Comparison of ENCODE assay signal across 16 mouse cellular contexts in genomic region chr6:105675099-105675498, GRCm38 (mm10). TPM values are rescaled to one million over a fixed set of nuclear protein-coding genes. Genes with fewer than 3 reads are reported as not detected.
DNase-seq lines count a peak whose midpoint lies in the region; ATAC-seq and TF ChIP-seq lines count a peak whose summit lies in the region.
"Had no signal": no experiment of that assay in that cellular context is flagged by ENCODE, and none has a peak within 500 bp of the region (broad histone marks: within the 10 kb centered on the region; RNA-seq: fewer than 3 reads in every experiment).

No protein-coding gene starts in this region.

- no peak overlapping the region for H3K4me3 ChIP-seq in forebrain, postnatal 0 days (ENCODE audit: low read depth, low read length)
- no peak overlapping the region for H3K4me3 ChIP-seq in forebrain, embryonic 11.5 days (ENCODE audit: low read depth, low read length)
- H3K4me3 ChIP-seq in liver, postnatal 0 days (ENCODE audit: low read depth, low read length) = no peak overlapping the region
- H3K4me3 ChIP-seq: hindbrain, embryonic 10.5 days; liver, embryonic 12.5 days; midbrain, embryonic 12.5 days had no signal

- no peak for TF ChIP-seq CTCF in forebrain, postnatal 0 days (IDR thresholded peaks at IDR 0.05; ENCODE audit: low read depth)
- no peak for TF ChIP-seq CTCF in liver, postnatal 0 days (IDR thresholded peaks at IDR 0.05; ENCODE audit: low read depth)

- H3K27ac ChIP-seq in forebrain, postnatal 0 days (ENCODE audit: low read depth, low read length) = no peak overlapping the region
- H3K27ac ChIP-seq in forebrain, embryonic 11.5 days (ENCODE audit: low read depth, low read length) = no peak overlapping the region
- no peak overlapping the region for H3K27ac ChIP-seq in liver, postnatal 0 days (ENCODE audit: low read depth)
- H3K27ac ChIP-seq: hindbrain, embryonic 10.5 days; liver, embryonic 12.5 days; midbrain, embryonic 12.5 days had no signal

- TF ChIP-seq EP300 in liver, postnatal 0 days (IDR thresholded peaks at IDR 0.05; ENCODE audit: low read depth) = no peak

- H3K27me3 ChIP-seq in forebrain, postnatal 0 days (ENCODE audit: insufficient read depth, low read length) = peaks cover 12% of the 10 kb centered on the region
- H3K27me3 ChIP-seq in forebrain, embryonic 11.5 days (ENCODE audit: control insufficient read depth, insufficient read depth, low read length) = peaks cover 29% of the 10 kb centered on the region
- peaks cover 9% of the 10 kb centered on the region; the same call in 1 of the 2 replicates for H3K27me3 ChIP-seq in liver, postnatal 0 days (ENCODE audit: insufficient read depth, low read length)

- 35% methylated on average over 3 of the region's 3 CpGs for WGBS in forebrain, postnatal 0 days
- 36% methylated on average over 3 of the region's 3 CpGs for WGBS in forebrain, embryonic 11.5 days
- WGBS in liver, postnatal 0 days (ENCODE audit: insufficient replicate concordance) = 31% methylated on average over 3 of the region's 3 CpGs

- H3K9me3 ChIP-seq in forebrain, postnatal 0 days (ENCODE audit: low read length) = no peaks in the 10 kb centered on the region
- no peaks in the 10 kb centered on the region for H3K9me3 ChIP-seq in forebrain, embryonic 11.5 days (ENCODE audit: control insufficient read depth, low read length)
- H3K9me3 ChIP-seq in liver, postnatal 0 days (ENCODE audit: low read length) = no peaks in the 10 kb centered on the region
- H3K9me3 ChIP-seq: hindbrain, embryonic 10.5 days; liver, embryonic 12.5 days; midbrain, embryonic 12.5 days had no signal

- no peaks in the 10 kb centered on the region for H3K4me1 ChIP-seq in forebrain, postnatal 0 days (ENCODE audit: insufficient read depth)
- no peaks in the 10 kb centered on the region for H3K4me1 ChIP-seq in forebrain, embryonic 11.5 days (replicated peaks; ENCODE audit: control insufficient read depth, insufficient read depth, low read length)
- H3K4me1 ChIP-seq in liver, postnatal 0 days (ENCODE audit: insufficient read depth) = no peaks in the 10 kb centered on the region
- H3K4me1 ChIP-seq: liver, embryonic 12.5 days had no signal

- no peak overlapping the region for H3K9ac ChIP-seq in forebrain, postnatal 0 days
- no peak overlapping the region for H3K9ac ChIP-seq in forebrain, embryonic 11.5 days (ENCODE audit: low read length)
- H3K9ac ChIP-seq in liver, postnatal 0 days (replicated peaks) = no peak overlapping the region
- H3K9ac ChIP-seq: liver, embryonic 12.5 days; midbrain, embryonic 12.5 days had no signal

- H3K4me2 ChIP-seq in forebrain, postnatal 0 days (ENCODE audit: low read depth) = no peak overlapping the region
- no peak overlapping the region for H3K4me2 ChIP-seq in forebrain, embryonic 11.5 days (ENCODE audit: low read depth, low read length, severe bottlenecking)
- H3K4me2 ChIP-seq in liver, postnatal 0 days (ENCODE audit: low read depth, low read length) = no peak overlapping the region
- H3K4me2 ChIP-seq: heart, embryonic 11.5 days; liver, embryonic 12.5 days; midbrain, embryonic 12.5 days had no signal

- H3K36me3 ChIP-seq in forebrain, postnatal 0 days (ENCODE audit: insufficient read depth) = no peaks in the 10 kb centered on the region
- H3K36me3 ChIP-seq in forebrain, embryonic 11.5 days (ENCODE audit: control insufficient read depth, insufficient read depth, low read length) = no peaks in the 10 kb centered on the region
- H3K36me3 ChIP-seq in liver, postnatal 0 days (replicated peaks; ENCODE audit: insufficient read depth, low read length) = no peaks in the 10 kb centered on the region
- H3K36me3 ChIP-seq: hindbrain, embryonic 10.5 days; liver, embryonic 12.5 days; midbrain, embryonic 12.5 days had no signal

- ATAC-seq in forebrain, postnatal 0 days = no peak
- ATAC-seq in forebrain, embryonic 11.5 days (replicated peaks; ENCODE audit: low FRiP score) = no peak
- ATAC-seq in liver, postnatal 0 days = no peak
- ATAC-seq: intestine, embryonic 16.5 days; liver, embryonic 12.5 days had no signal

- peak; percentile 7 for DNase-seq in forebrain, postnatal 0 days
- no peak for DNase-seq in forebrain, embryonic 11.5 days (ENCODE audit: low spot score)
- DNase-seq in right cerebral cortex, adult 2 months (ENCODE audit: low spot score in 2 of 2) = peak; percentile 38 to 60
- no peak for DNase-seq in right cerebral cortex, postnatal 14 days
- DNase-seq in left cerebral cortex, adult 9 months (ENCODE audit: low spot score in 2 of 2) = peak; percentile 15 to 48
- DNase-seq in thymus, postnatal 4 days = no peak
- no peak for DNase-seq in liver, postnatal 0 days
- DNase-seq: embryo, embryonic 11 days; kidney, postnatal 4 days; thymus, adult 18-20 months had no signal

RNA-seq across cellular contexts. Expression of gene Cntn4, which starts 2.4 kb away (rescaled TPM):
- total RNA-seq in forebrain, postnatal 0 days (2014; rRNA removed) = 15.2 and 23.3 TPM in 2 replicates
- 9.1 and 13.9 TPM in 2 replicates for polyA plus RNA-seq in forebrain, postnatal 0 days (2015; fragmentation: Nextera tagmentation; extraction: Ambion mirVana)
- 1.5 and 1.6 TPM in 2 replicates for polyA plus RNA-seq in forebrain, embryonic 11.5 days (2014; fragmentation: Nextera tagmentation; extraction: Ambion mirVana)
- polyA plus RNA-seq in liver, postnatal 0 days (2015; fragmentation: Nextera tagmentation; extraction: Ambion mirVana) = not detected in 2 replicates
- total RNA-seq: MEL had no signal

Comparison
In these comparisons a context has a peak if more than half of its experiments do, and no peak if none do; other contexts are left out.
1. DNase-seq: peak in forebrain, postnatal 0 days (single experiment), right cerebral cortex, adult 2 months (2 of 2) and left cerebral cortex, adult 9 months (2 of 2); none in forebrain, embryonic 11.5 days (single experiment), right cerebral cortex, postnatal 14 days (single experiment), thymus, postnatal 4 days (single experiment) and liver, postnatal 0 days (single experiment).